Mouse (Mus musculus) gastrocnemius, postnatal 14 days (tissue): ENCODE measurements around the gene Olfr1371. TPM values are rescaled to one million over a fixed set of nuclear protein-coding genes. Genes with fewer than 3 reads are reported as not detected.
"Not testable (repeated sequence)": the region's sequence is repeated elsewhere in the genome, so short reads cannot be mapped to it uniquely, and the experiment has no call there.

ENCODE experiments used
- DNase-seq: peaks from one replicate; pipeline ENCODE4 v3.0.0; 2021; ENCODE audit warnings: mixed read lengths
- intact Hi-C: fragments of 180-260 bp; cut with DNase I; formaldehyde crosslinking; loops from one replicate; pipeline ENCODE4 v1.15.1; 2025; ENCODE audit warnings: low total_unique reads
- total RNA-seq, 2 experiments: library from RNA; stranded (reverse); gene quantifications; 2 replicates each; pipeline ENCODE4 v1.2.3; 2021

The Olfr1371 gene
- total RNA-seq, 2 experiments from 2014 or later, result not detected

- no peak for DNase-seq
- intact Hi-C loops, result loop anchor here (10.0 kb wide), 1 partner anchor 403 kb away; no protein-coding TSS in a partner anchor
Observed at GRCm38 (mm10) chr11:52227466-52228226, 13.9 kb upstream of the Olfr1371 start.

GRCm38 (mm10) chr11:52227053-52227452 lies 13.3 kb upstream of the Olfr1371 start:
- intact Hi-C loops, result loop anchor here (10.0 kb wide), 1 partner anchor 402 kb away; no protein-coding TSS in a partner anchor
- no peak for DNase-seq

GRCm38 (mm10) chr11:52225986-52226599 lies 12.3 kb upstream of the Olfr1371 start:
- intact Hi-C loops, result loop anchor here (10.0 kb wide), 1 partner anchor 401 kb away; no protein-coding TSS in a partner anchor
- no peak for DNase-seq

- intact Hi-C loops, result loop anchor here (10.0 kb wide), 1 partner anchor 399 kb away; no protein-coding TSS in a partner anchor
- no peak for DNase-seq
Observed at GRCm38 (mm10) chr11:52223968-52224682, 10.3 kb upstream of the Olfr1371 start.

- no peak for DNase-seq
- intact Hi-C loops, result loop anchor here (10.0 kb wide), 1 partner anchor 398 kb away; no protein-coding TSS in a partner anchor
Observed at GRCm38 (mm10) chr11:52222891-52223290, 9.1 kb upstream of the Olfr1371 start.

- not testable (repeated sequence) for DNase-seq
- intact Hi-C loops, result loop anchor here (10.0 kb wide), 1 partner anchor 397 kb away; no protein-coding TSS in a partner anchor
Observed at GRCm38 (mm10) chr11:52221921-52222320, 8.1 kb upstream of the Olfr1371 start.

- peak; percentile 71 for DNase-seq
- intact Hi-C loops, result loop anchor here (10.0 kb wide), 1 partner anchor 395 kb away; no protein-coding TSS in a partner anchor
Observed at GRCm38 (mm10) chr11:52220282-52220681, 6.5 kb upstream of the Olfr1371 start.

GRCm38 (mm10) chr11:52196496-52197023 lies 17.2 kb downstream of the Olfr1371 start:
- intact Hi-C loops, DNase-seq: not testable (repeated sequence)

GRCm38 (mm10) chr11:52180651-52181050 lies 33.1 kb downstream of the Olfr1371 start:
- intact Hi-C loops, DNase-seq: not testable (repeated sequence)

GRCm38 (mm10) chr11:52179897-52180296 lies 33.9 kb downstream of the Olfr1371 start:
- DNase-seq, intact Hi-C loops: not testable (repeated sequence)

GRCm38 (mm10) chr11:52168461-52168860 lies 45.3 kb downstream of the Olfr1371 start:
- intact Hi-C loops, result no loop called here

GRCm38 (mm10) chr11:52167901-52168302 lies 45.9 kb downstream of the Olfr1371 start:
- intact Hi-C loops, DNase-seq: not testable (repeated sequence)

More at GRCm38 (mm10) chr11:52168461-52168860, 45.3 kb downstream of the Olfr1371 start:
- no peak for DNase-seq

- intact Hi-C loops, result no loop called here
- peak; percentile 13 for DNase-seq
Observed at GRCm38 (mm10) chr11:52167126-52167525, 46.7 kb downstream of the Olfr1371 start.

GRCm38 (mm10) chr11:52163926-52164325 lies 49.9 kb downstream of the Olfr1371 start:
- DNase-seq, result peak; percentile 27
- intact Hi-C loops, result no loop called here

Other genes with a start within 250 kb of the Olfr1371 start
- 10 to 100 TPM; 14.8 to 16.2 TPM for gene Cdkn2aipnl, start 246.3 kb downstream of the Olfr1371 start, total RNA-seq
- 100 to 1,000 TPM; 248 to 274 TPM for gene Ube2b, start 213.2 kb downstream of the Olfr1371 start, total RNA-seq
- gene Cdkl3, start 209.8 kb downstream of the Olfr1371 start, total RNA-seq, result 1 to 10 TPM; 2.8 to 4.2 TPM
- gene Ppp2ca, start 115.3 kb downstream of the Olfr1371 start, total RNA-seq, result 10 to 100 TPM; 40.8 to 41.4 TPM
- not detected for gene Olfr1373, start 68.5 kb downstream of the Olfr1371 start, total RNA-seq
- gene Skp1a, start 18.0 kb upstream of the Olfr1371 start, total RNA-seq, result 100 to 1,000 TPM; 244 to 247 TPM
- gene Tcf7, start 69.0 kb upstream of the Olfr1371 start, total RNA-seq, result 1 to 10 TPM; 1.9 to 2.0 TPM
- gene Vdac1, start 146.9 kb upstream of the Olfr1371 start, total RNA-seq, result 1,000 to 10,000 TPM; 1,133 to 1,268 TPM
- gene 9530068E07Rik, start 182.4 kb upstream of the Olfr1371 start, total RNA-seq, result 10 to 100 TPM; 57.9 to 62.0 TPM